Mouse (Mus musculus) lung, embryonic 15.5 days (tissue): ENCODE data around the gene Hexim2. TPM values are rescaled to one million over a fixed set of nuclear protein-coding genes. Genes with fewer than 3 reads are reported as not detected.
A peak's percentile ranks its signal among the peaks of the same experiment; 100 is the strongest.

Experiments used
- ATAC-seq: fragments of 200-750 bp; cut with Nextera tagmentation; 2 replicates; pipeline ENCODE4 v1.8.0; 2017; ENCODE audit warnings: moderate number of reproducible peaks, borderline replicate concordance; ENCODE audit not compliant: low FRiP score, low TSS enrichment; ENCODE audit errors: extremely low read depth
- H3K27ac ChIP-seq: fragments of 300-500 bp; sonication (generic); 2 replicates; pipeline ENCODE4 v1.5.1; 2015; ENCODE audit warnings: moderate library complexity, mild to moderate bottlenecking, inconsistent platforms
- H3K27me3 ChIP-seq: fragments of 300-500 bp; sonication (generic); 2 replicates; pipeline ENCODE4 v1.6.1; 2015; ENCODE audit warnings: inconsistent platforms
- H3K36me3 ChIP-seq: fragments of 300-500 bp; sonication (generic); 2 replicates; pipeline ENCODE4 v1.6.1; 2015; ENCODE audit warnings: inconsistent platforms
- H3K4me1 ChIP-seq: fragments of 300-500 bp; sonication (generic); 2 replicates; pipeline ENCODE4 v1.6.1; 2015; ENCODE audit warnings: inconsistent platforms
- H3K4me2 ChIP-seq: fragments of 300-500 bp; sonication (generic); 2 replicates; pipeline ENCODE4 v1.6.1; 2015; ENCODE audit warnings: inconsistent platforms, mild to moderate bottlenecking, moderate library complexity
- H3K4me3 ChIP-seq: fragments of 300-500 bp; sonication (generic); 2 replicates; pipeline ENCODE4 v1.5.1; 2015; ENCODE audit warnings: mild to moderate bottlenecking, inconsistent platforms
- H3K9ac ChIP-seq: fragments of 300-500 bp; sonication (generic); 2 replicates; pipeline ENCODE4 v1.6.1; 2015; ENCODE audit warnings: inconsistent platforms
- H3K9me3 ChIP-seq: fragments of 300-500 bp; sonication (generic); 2 replicates; pipeline ENCODE4 v1.6.1; 2016; ENCODE audit warnings: inconsistent platforms
- WGBS: fragments of 180-500 bp; shearing (Covaris S2); methylation state at CpG from one replicate; pipeline ENCODE4 v1.1.7; 2015; 5-methylcytosine and 5-hydroxymethylcytosine counted together
- polyA plus RNA-seq: library from polyadenylated mRNA; unstranded; fragments of >200 nt; fragmentation: Nextera tagmentation; extraction: Ambion mirVana; gene quantifications from 2 replicates; pipeline ENCODE4 v1.2.1, GENCODE M21; 2015

The Hexim2 gene
- polyA plus RNA-seq: 8.3 and 9.6 TPM in 2 replicates

DNA sequence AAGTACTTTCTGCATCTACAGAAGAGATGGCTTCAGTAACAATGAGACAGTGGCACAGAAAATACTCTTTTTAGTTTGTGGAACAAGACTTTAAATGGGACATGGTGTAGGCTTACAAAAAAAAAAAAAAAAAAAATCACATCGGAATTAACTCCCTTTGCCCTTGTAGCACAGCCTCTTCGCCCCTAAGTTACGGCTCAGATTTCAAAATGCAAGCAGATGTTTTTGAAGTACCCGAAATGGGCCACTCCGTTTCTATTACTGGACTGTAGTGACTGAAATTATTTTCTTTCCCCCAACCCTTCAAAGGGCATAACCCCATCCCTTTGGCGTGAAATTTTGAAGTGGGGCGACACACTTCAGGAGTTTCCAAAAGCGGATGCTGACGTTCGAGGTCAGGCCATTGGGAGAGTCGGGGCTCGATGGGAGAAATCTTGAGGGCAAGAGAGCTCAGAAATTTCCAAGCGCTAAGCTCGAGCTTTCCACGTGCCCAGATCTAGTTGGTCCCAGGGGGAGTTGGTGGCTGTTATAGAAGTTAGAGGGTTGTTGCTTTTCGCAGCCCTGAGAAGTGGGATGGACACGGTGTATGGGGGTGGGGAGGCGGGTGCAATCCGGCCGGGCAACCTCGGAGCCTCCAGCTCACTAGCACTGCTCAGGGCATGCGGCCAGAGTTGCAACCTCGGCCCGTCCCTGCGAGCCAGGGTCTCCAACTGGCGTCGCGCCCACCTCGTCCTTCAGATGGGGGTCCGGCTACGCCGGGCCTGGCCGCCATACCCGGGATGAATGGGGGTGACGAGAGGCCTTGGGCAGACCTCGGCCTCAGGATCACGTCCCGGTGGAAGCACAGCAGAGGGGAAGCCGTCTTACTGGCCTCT lies at the start of gene Hexim2:
TSS of gene Hexim2 (plus strand) at position 729 of the 875 bp plus-strand sequence.
- peak; percentile 41 for ATAC-seq
- Histone ChIP-seq H3K36me3 (no peaks in the 10 kb centered on the region), H3K4me2 (peak within 1 kb of the TSS; percentile 65), H3K4me3 (peak within 1 kb of the TSS; percentile 64), H3K27me3 (no peaks in the 10 kb centered on the region), H3K9ac (peak within 1 kb of the TSS; percentile 95), H3K27ac (peak within 1 kb of the TSS; percentile 95), H3K9me3 (no peaks in the 10 kb centered on the region), H3K4me1 (peaks cover 29% of the 10 kb centered on the region)
- under 1% methylated on average over 37 of the region's 39 CpGs for WGBS

GRCm38 (mm10) chr11:103093306-103093705 lies 38.9 kb upstream of the Hexim2 start:
- Histone ChIP-seq H3K27ac (no peak overlapping the region), H3K36me3 (no peaks in the 10 kb centered on the region), H3K4me3 (no peak overlapping the region), H3K9ac (no peak overlapping the region), H3K4me2 (no peak overlapping the region), H3K9me3 (no peaks in the 10 kb centered on the region), H3K4me1 (peaks cover 23% of the 10 kb centered on the region), H3K27me3 (no peaks in the 10 kb centered on the region)
- ATAC-seq: no peak
- 73% methylated on average over 7 of the region's 7 CpGs for WGBS

- H3K27ac ChIP-seq: no peak overlapping the region
- 67% methylated on average over 20 of the region's 20 CpGs for WGBS
- peaks cover 23% of the 10 kb centered on the region for H3K4me1 ChIP-seq
- H3K4me3 ChIP-seq: no peak overlapping the region
- H3K9me3 ChIP-seq: no peaks in the 10 kb centered on the region
- H3K36me3 ChIP-seq: no peaks in the 10 kb centered on the region
- H3K4me2 ChIP-seq: no peak overlapping the region
- no peaks in the 10 kb centered on the region for H3K27me3 ChIP-seq
- no peak overlapping the region for H3K9ac ChIP-seq
- no peak for ATAC-seq
These were observed 38.1 kb upstream of the Hexim2 start for GRCm38 (mm10) chr11:103093862-103094833.

GRCm38 (mm10) chr11:103095107-103095670 lies 37.0 kb upstream of the Hexim2 start:
- Histone ChIP-seq H3K27ac (no peak overlapping the region), H3K9me3 (no peaks in the 10 kb centered on the region), H3K36me3 (no peaks in the 10 kb centered on the region), H3K4me1 (peaks cover 23% of the 10 kb centered on the region), H3K4me2 (no peak overlapping the region), H3K4me3 (no peak overlapping the region), H3K9ac (no peak overlapping the region), H3K27me3 (peaks cover under 1% of the 10 kb centered on the region; the same call in 1 of the 2 replicates)
- no peak for ATAC-seq
- 77% methylated on average over 9 of the region's 9 CpGs for WGBS

DNA sequence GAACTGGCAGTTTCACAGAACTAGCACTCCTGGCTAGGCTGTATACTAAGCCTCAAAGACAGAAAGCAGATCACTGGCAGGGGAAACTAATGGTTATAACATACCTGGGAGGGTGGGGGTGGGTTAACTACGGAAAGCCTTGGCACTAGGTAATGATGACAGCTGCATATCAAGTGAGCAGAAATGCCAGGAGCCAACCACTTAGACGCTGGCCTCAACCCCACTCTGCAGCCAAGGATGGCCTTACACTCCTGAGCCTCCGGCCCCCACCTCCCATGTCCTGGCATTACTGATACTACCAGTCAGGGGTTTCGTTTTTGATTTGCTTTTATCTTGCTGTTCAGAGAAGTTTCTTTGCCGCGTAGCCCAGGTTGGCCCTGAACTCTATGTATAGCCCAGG lies 36.4 kb upstream of the Hexim2 start:
- no peaks in the 10 kb centered on the region for H3K36me3 ChIP-seq
- H3K4me3 ChIP-seq: no peak overlapping the region
- no peak overlapping the region for H3K27ac ChIP-seq
- H3K9ac ChIP-seq: no peak overlapping the region
- WGBS: 86% methylated on average over 6 of the region's 6 CpGs
- no peak overlapping the region for H3K4me2 ChIP-seq
- peaks cover 23% of the 10 kb centered on the region for H3K4me1 ChIP-seq
- no peak for ATAC-seq
- no peaks in the 10 kb centered on the region for H3K9me3 ChIP-seq
- H3K27me3 ChIP-seq: peaks cover 7% of the 10 kb centered on the region; the same call in 1 of the 2 replicates

DNA sequence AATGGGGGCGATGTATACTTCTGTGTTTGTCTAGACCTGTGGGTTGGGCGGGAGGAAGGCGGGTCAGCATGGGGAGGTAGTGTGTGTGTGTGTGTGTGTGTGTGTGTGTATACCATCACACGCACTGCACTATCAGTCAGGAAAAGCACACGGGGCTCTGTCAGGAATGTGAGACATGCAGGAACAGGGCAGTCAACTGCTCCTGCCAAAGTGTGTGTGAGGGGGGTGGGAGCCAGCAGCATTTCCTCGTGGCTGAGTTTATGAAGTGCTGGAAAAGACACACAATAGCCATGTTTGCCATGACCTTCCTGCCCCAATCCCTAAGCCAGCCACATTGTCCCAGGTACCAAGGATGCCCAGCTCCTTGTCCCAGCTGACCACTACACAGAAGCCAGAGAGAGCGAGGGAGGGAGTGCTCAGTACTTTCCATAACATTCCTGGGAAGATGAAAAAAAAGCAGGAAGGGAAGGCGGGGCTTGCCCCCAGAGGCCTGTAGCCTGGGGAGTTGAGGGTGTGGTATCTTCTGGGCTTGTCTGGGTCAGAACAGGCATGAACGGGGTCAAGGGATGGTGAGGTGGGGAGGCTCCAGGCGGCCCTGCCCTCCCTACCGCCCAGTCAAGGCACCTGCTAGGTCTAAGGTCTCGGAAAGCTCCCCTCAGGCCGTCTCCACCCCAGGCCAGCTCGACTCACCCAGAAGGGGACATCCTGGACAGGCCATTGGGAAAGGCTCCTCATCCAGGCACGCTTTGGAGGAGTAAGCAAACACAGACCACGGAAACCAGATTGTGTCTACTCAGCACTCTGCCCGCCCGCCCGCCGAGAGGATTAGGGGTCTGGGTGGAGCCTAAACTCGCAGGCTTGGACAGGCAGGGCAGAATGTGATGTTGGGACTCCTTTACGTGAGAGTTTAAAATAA lies 35.0 kb upstream of the Hexim2 start:
- H3K27ac ChIP-seq: peak overlapping the region; percentile 66
- H3K27me3 ChIP-seq: peaks cover 19% of the 10 kb centered on the region
- H3K4me3 ChIP-seq: peak overlapping the region; percentile 8
- H3K9ac ChIP-seq: no peak overlapping the region
- peaks cover 35% of the 10 kb centered on the region for H3K4me1 ChIP-seq
- 13% methylated on average over 22 of the region's 22 CpGs for WGBS
- H3K9me3 ChIP-seq: no peaks in the 10 kb centered on the region
- 0 out of 2 replicates have a peak, but pooled peaks have one; percentile 32 for ATAC-seq
- H3K36me3 ChIP-seq: no peaks in the 10 kb centered on the region
- peak overlapping the region; percentile 47 for H3K4me2 ChIP-seq

GRCm38 (mm10) chr11:103098531-103099190 lies 33.6 kb upstream of the Hexim2 start:
- Histone ChIP-seq H3K9me3 (no peaks in the 10 kb centered on the region), H3K4me2 (no peak overlapping the region), H3K4me3 (no peak overlapping the region), H3K27me3 (peaks cover 22% of the 10 kb centered on the region), H3K36me3 (no peaks in the 10 kb centered on the region), H3K9ac (no peak overlapping the region), H3K27ac (no peak overlapping the region), H3K4me1 (peaks cover 46% of the 10 kb centered on the region)
- WGBS: 66% methylated on average over 11 of the region's 11 CpGs
- ATAC-seq: no peak

- peaks cover 25% of the 10 kb centered on the region for H3K27me3 ChIP-seq
- no peaks in the 10 kb centered on the region for H3K9me3 ChIP-seq
- no peak for ATAC-seq
- no peak overlapping the region for H3K4me3 ChIP-seq
- H3K36me3 ChIP-seq: no peaks in the 10 kb centered on the region
- no peak overlapping the region for H3K27ac ChIP-seq
- H3K4me2 ChIP-seq: no peak overlapping the region
- WGBS: 50% methylated on average over 12 of the region's 12 CpGs
- no peak overlapping the region for H3K9ac ChIP-seq
- H3K4me1 ChIP-seq: peaks cover 40% of the 10 kb centered on the region
These were observed 32.8 kb upstream of the Hexim2 start for GRCm38 (mm10) chr11:103099352-103099940.

DNA sequence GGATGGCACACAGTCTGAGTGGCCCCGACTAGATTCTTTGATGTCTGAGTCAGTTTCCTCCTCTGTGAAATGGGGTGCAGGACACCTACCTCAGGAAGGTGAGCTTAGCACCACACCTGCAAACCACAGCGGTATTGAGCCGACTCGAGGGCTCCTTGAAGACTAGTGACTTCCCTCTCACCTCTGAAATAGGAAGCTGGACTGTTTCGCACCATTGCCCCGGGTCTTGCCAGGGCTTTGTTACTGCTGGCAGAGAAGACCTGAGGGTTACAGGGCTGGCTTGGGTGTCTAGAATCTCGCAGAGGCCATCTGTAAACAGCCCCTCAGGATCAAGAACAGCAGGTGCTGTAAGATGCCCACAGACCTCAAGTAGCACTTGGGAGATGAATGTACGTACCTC lies 31.9 kb upstream of the Hexim2 start:
- 52% methylated on average over 8 of the region's 8 CpGs for WGBS
- Histone ChIP-seq H3K27ac (no peak overlapping the region), H3K9ac (no peak overlapping the region), H3K4me3 (no peak overlapping the region), H3K36me3 (no peaks in the 10 kb centered on the region), H3K27me3 (peaks cover 25% of the 10 kb centered on the region), H3K4me2 (no peak overlapping the region), H3K9me3 (no peaks in the 10 kb centered on the region), H3K4me1 (peaks cover 38% of the 10 kb centered on the region)
- no peak for ATAC-seq

DNA sequence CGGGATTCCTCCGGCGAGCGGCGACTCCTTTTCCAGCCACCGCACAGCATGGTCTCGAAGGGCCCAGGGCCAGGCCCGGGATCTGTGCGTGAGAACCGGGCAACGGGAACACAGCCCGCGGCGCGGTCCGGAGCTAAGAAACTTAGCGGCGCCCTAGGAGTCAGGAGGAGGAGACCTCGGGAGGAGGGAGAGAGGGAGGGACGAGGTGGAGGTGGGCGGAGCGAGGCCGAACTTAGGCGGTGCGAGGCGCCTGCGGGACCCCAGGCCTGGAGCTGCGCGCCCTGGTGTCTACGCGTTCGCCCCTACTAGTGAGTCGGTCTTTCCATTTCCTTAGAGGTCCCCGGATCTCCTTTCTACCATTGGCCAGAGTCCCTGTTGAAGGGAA lies 30.8 kb upstream of the Hexim2 start, which contains the start of the genes Plcd3 and Acbd4:
TSS of gene Plcd3 (minus strand) at position 178 of the 385 bp plus-strand sequence.
TSS of gene Acbd4 (plus strand) at position 202 of the 385 bp plus-strand sequence.
- ATAC-seq: peak; percentile 46
- under 1% methylated on average over 26 of the region's 34 CpGs for WGBS
- Histone ChIP-seq H3K27me3 (peaks cover 25% of the 10 kb centered on the region), H3K4me1 (peaks cover 37% of the 10 kb centered on the region), H3K9ac (peak within 1 kb of the TSS; percentile 58), H3K36me3 (no peaks in the 10 kb centered on the region), H3K27ac (no peak within 1 kb of the TSS), H3K9me3 (no peaks in the 10 kb centered on the region), H3K4me3 (peak within 1 kb of the TSS; percentile 56), H3K4me2 (peak within 1 kb of the TSS; percentile 91)
